Comparison of ENCODE assay signal across 19 mouse cellular contexts in genomic region chr10:73862181-73862580, GRCm38 (mm10).
"Had no signal": no experiment of that assay in that cellular context is flagged by ENCODE, and none has a peak within 500 bp of the region (broad histone marks: within the 10 kb centered on the region; RNA-seq: fewer than 3 reads in every experiment).

No protein-coding gene starts in this region.

- H3K27me3 ChIP-seq: liver, embryonic 13.5 days; liver, embryonic 15.5 days; lung, embryonic 15.5 days; megakaryocyte, embryonic 14.5 days; midbrain, embryonic 15.5 days; neural tube, embryonic 12.5 days; stomach, embryonic 15.5 days had no signal

- H3K4me3 ChIP-seq: liver, embryonic 13.5 days; liver, embryonic 15.5 days; lung, embryonic 15.5 days; megakaryocyte, embryonic 14.5 days; midbrain, embryonic 15.5 days; neural tube, embryonic 12.5 days; stomach, embryonic 15.5 days had no signal

- H3K4me2 ChIP-seq: liver, embryonic 13.5 days; liver, embryonic 15.5 days; lung, embryonic 15.5 days; midbrain, embryonic 11.5 days; midbrain, embryonic 15.5 days; neural tube, embryonic 12.5 days; stomach, embryonic 15.5 days had no signal

- H3K9ac ChIP-seq: liver, embryonic 13.5 days; liver, embryonic 15.5 days; liver, postnatal 0 days; lung, embryonic 15.5 days; midbrain, embryonic 15.5 days; neural tube, embryonic 12.5 days; stomach, embryonic 15.5 days had no signal

- H3K36me3 ChIP-seq: liver, embryonic 13.5 days; liver, embryonic 15.5 days; lung, embryonic 15.5 days; midbrain, embryonic 15.5 days; neural tube, embryonic 12.5 days; stomach, embryonic 15.5 days had no signal

- H3K9me3 ChIP-seq: liver, embryonic 13.5 days; liver, embryonic 15.5 days; lung, embryonic 15.5 days; midbrain, embryonic 15.5 days; neural tube, embryonic 12.5 days; stomach, embryonic 15.5 days had no signal

- H3K4me1 ChIP-seq: liver, embryonic 13.5 days; liver, embryonic 15.5 days; lung, embryonic 15.5 days; megakaryocyte, embryonic 14.5 days; midbrain, embryonic 15.5 days; neural tube, embryonic 12.5 days; stomach, embryonic 15.5 days had no signal

- ATAC-seq: liver, postnatal 0 days; lung, postnatal 0 days; midbrain, embryonic 15.5 days had no signal

- DNase-seq: liver, embryonic 13.5 days; liver, postnatal 0 days; lung, adult 2 months; lung, postnatal 14 days; lung, postnatal 36 days; right cerebral cortex, postnatal 14 days; thymus, adult 2 months; thymus, postnatal 25 days; thymus, postnatal 4 days had no signal

- H3K27ac ChIP-seq: liver, embryonic 13.5 days; liver, embryonic 15.5 days; lung, embryonic 15.5 days; macrophage; midbrain, embryonic 15.5 days; neural tube, embryonic 12.5 days; stomach, embryonic 15.5 days; stomach, postnatal 0 days had no signal
